Mouse (Mus musculus) hindbrain, embryonic 14.5 days (tissue): ENCODE data around the gene Fkbp8. TPM values are rescaled to one million over a fixed set of nuclear protein-coding genes. Genes with fewer than 3 reads are reported as not detected.

Source experiments
- ATAC-seq: fragments of 200-750 bp; cut with Nextera tagmentation; 2 replicates; pipeline ENCODE4 v1.8.0; 2017; ENCODE audit warnings: moderate number of reproducible peaks, mild to moderate bottlenecking, moderate TSS enrichment, moderate library complexity; ENCODE audit not compliant: low FRiP score
- DNase-seq: peaks from one replicate; pipeline ENCODE4 v3.0.0-alpha.2; 2015; ENCODE audit warnings: low spot score
- H3K27ac ChIP-seq: fragments of 300-500 bp; sonication (generic); 2 replicates; pipeline ENCODE4 v1.5.1; 2014; ENCODE audit warnings: mild to moderate bottlenecking, moderate library complexity
- H3K27me3 ChIP-seq: fragments of 300-500 bp; sonication (generic); 2 replicates; pipeline ENCODE4 v1.6.1; 2014; ENCODE audit warnings: mild to moderate bottlenecking, low read length, mixed read lengths; ENCODE audit not compliant: control insufficient read depth, insufficient read depth
- H3K36me3 ChIP-seq: fragments of 300-500 bp; sonication (generic); replicated peaks from 2 replicates; pipeline ENCODE4 v1.6.1; 2014; ENCODE audit not compliant: control insufficient read depth, insufficient read depth
- H3K4me1 ChIP-seq: fragments of 300-500 bp; sonication (generic); replicated peaks from 2 replicates; pipeline ENCODE4 v1.6.1; 2014; ENCODE audit warnings: antibody characterized with exemption, low read length, mixed read lengths; ENCODE audit not compliant: control insufficient read depth, insufficient read depth
- H3K4me2 ChIP-seq: fragments of 300-500 bp; sonication (generic); replicated peaks from 2 replicates; pipeline ENCODE4 v1.6.1; 2014; ENCODE audit warnings: mild to moderate bottlenecking, moderate library complexity
- H3K4me3 ChIP-seq: fragments of 300-500 bp; sonication (generic); replicated peaks from 2 replicates; pipeline ENCODE4 v1.5.1; 2014; ENCODE audit warnings: mild to moderate bottlenecking, low read length
- H3K9ac ChIP-seq: fragments of 300-500 bp; sonication (generic); 2 replicates; pipeline ENCODE4 v1.6.1; 2014
- H3K9me3 ChIP-seq: fragments of 300-500 bp; sonication (generic); 2 replicates; pipeline ENCODE4 v1.6.1; 2016; ENCODE audit warnings: low read length; ENCODE audit not compliant: control insufficient read depth
- WGBS: fragments of 180-500 bp; shearing (Covaris S2); extraction: QIAGEN DNeasy Blood & Tissue Kit; methylation state at CpG from one replicate; pipeline ENCODE4 v1.1.7; 2014; 5-methylcytosine and 5-hydroxymethylcytosine counted together
- polyA plus RNA-seq: library from polyadenylated mRNA; unstranded; fragments of >200 nt; fragmentation: Nextera tagmentation; extraction: Ambion mirVana; gene quantifications from 2 replicates; pipeline ENCODE4 v1.2.1, GENCODE M21; 2014

Fkbp8 gene
- polyA plus RNA-seq, 1 experiment from 2014 or later, result 328 TPM

DNA sequence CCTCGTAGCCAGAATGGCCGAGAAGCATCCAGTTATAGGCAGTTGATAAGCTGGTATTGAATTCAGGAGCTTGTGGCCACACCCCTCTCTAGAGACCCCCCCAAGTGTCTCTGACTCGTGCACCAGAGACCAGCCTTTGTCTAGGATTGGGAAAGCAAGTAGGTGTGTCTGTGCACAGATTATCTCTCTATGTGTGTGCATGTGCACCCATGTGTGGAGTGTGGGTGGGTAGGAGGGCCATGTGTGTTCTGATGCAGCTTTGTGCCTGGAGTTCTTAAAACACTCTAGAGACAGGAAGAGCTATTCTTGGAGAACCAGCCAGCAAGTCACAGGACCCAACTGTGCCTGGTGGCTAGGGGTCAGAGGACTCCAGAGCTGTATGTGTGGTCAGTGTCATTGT is 33.0 kb downstream of the Fkbp8 start:
- Histone ChIP-seq H3K4me3 (no peak overlapping the region), H3K36me3 (no peaks in the 10 kb centered on the region), H3K4me1 (0 out of 2 replicates have a peak, but pooled peaks cover 13% of the 10 kb centered on the region), H3K27ac (no peak overlapping the region), H3K4me2 (no peak overlapping the region), H3K27me3 (no peaks in the 10 kb centered on the region), H3K9ac (no peak overlapping the region), H3K9me3 (no peaks in the 10 kb centered on the region)
- WGBS, result 66% methylated on average over 3 of the region's 3 CpGs
- ATAC-seq (no peak), DNase-seq (no peak)

DNA sequence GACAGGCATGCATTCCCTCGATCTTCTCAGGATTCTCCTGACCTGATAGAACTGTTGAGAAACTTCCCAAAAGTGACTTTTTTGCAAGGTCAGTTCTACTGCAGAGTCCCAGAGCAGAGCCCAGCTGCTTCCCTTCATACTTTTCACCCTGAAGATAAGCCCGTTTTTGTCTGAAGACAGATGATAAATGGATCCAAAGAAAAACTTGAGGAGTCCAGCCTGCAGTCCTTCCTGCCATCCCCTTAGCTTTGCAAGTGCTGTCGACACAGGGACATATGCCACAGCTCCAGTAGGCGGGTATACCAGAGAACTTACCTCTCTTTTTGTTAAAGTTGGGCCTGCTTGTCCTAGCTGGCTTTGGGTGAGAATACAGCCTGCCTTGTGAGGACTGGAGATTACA is 33.8 kb downstream of the Fkbp8 start:
- H3K9ac ChIP-seq, result no peak overlapping the region
- DNase-seq, result no peak
- no peak overlapping the region for H3K27ac ChIP-seq
- no peak for ATAC-seq
- no peak overlapping the region for H3K4me3 ChIP-seq
- H3K9me3 ChIP-seq, result no peaks in the 10 kb centered on the region
- 81% methylated on average over 4 of the region's 4 CpGs for WGBS
- 0 out of 2 replicates have a peak, but pooled peaks cover 13% of the 10 kb centered on the region for H3K4me1 ChIP-seq
- no peaks in the 10 kb centered on the region for H3K27me3 ChIP-seq
- H3K4me2 ChIP-seq, result no peak overlapping the region
- H3K36me3 ChIP-seq, result no peaks in the 10 kb centered on the region

DNA sequence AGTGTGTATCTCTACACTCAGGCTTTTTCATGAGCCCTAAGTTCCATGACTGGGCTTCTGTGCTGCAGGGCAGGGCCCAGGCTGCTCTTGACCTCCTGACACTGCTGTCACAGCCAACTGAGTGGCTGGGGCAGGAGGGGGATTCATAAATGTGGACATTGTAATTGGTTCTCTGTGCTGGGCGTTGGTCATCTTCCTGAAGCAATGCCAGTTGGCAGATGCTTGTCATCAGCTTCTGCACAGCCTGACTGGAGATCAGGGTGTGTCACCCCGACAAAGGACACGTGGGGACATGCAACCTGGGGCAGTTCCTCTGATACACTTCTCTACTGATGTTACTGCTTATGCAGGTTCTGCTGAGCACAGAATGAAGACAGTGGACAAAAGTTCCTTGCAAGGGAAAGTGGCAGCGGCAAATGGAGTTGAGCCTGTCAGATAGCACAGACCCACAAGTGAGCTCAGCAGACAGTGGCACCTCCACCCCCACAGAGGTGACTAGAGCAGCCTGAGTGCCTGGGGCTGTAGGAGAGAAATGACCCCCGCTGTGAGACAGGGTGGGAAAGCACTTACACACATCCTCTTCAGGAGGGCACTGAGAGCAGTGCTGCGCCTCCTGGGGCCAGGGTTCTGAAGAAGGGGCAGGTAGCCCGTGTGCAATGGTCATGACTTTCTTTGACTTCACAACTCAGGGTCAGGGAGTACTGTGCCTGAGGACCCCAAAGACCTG is 34.4 kb downstream of the Fkbp8 start:
- DNase-seq (no peak), ATAC-seq (no peak)
- Histone ChIP-seq H3K9me3 (no peaks in the 10 kb centered on the region), H3K4me2 (no peak overlapping the region), H3K36me3 (no peaks in the 10 kb centered on the region), H3K27me3 (no peaks in the 10 kb centered on the region), H3K4me1 (0 out of 2 replicates have a peak, but pooled peaks cover 13% of the 10 kb centered on the region), H3K9ac (no peak overlapping the region), H3K27ac (no peak overlapping the region), H3K4me3 (no peak overlapping the region)
- WGBS, result 83% methylated on average over 7 of the region's 7 CpGs

DNA sequence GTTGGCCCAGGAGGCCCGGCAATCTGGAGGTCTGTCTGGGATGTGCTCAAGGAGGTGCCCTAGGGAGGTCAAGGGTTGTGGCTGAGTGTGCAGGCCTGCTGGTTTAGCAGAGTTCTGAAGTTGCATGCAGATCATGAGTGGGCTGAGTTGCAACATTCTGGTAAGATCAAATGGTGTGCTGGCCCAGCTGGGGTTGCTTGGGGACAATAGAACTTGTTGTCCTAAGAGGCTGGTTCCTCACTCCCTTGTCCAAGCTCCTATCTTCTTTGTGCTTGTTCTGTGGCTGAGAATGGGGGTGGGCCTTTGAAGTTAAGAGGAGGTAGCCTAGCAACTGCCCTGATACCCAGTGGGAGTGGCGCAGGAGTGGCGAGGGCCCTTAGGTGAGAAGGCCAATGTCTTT is 35.3 kb downstream of the Fkbp8 start:
- no peak overlapping the region for H3K4me2 ChIP-seq
- 0 out of 2 replicates have a peak, but pooled peaks cover 13% of the 10 kb centered on the region for H3K4me1 ChIP-seq
- H3K9ac ChIP-seq, result no peak overlapping the region
- H3K27ac ChIP-seq, result no peak overlapping the region
- DNase-seq (no peak), ATAC-seq (no peak)
- no peaks in the 10 kb centered on the region for H3K9me3 ChIP-seq
- no peak overlapping the region for H3K4me3 ChIP-seq
- H3K36me3 ChIP-seq, result no peaks in the 10 kb centered on the region
- 85% methylated on average over 3 of the region's 3 CpGs for WGBS
- no peaks in the 10 kb centered on the region for H3K27me3 ChIP-seq

DNA sequence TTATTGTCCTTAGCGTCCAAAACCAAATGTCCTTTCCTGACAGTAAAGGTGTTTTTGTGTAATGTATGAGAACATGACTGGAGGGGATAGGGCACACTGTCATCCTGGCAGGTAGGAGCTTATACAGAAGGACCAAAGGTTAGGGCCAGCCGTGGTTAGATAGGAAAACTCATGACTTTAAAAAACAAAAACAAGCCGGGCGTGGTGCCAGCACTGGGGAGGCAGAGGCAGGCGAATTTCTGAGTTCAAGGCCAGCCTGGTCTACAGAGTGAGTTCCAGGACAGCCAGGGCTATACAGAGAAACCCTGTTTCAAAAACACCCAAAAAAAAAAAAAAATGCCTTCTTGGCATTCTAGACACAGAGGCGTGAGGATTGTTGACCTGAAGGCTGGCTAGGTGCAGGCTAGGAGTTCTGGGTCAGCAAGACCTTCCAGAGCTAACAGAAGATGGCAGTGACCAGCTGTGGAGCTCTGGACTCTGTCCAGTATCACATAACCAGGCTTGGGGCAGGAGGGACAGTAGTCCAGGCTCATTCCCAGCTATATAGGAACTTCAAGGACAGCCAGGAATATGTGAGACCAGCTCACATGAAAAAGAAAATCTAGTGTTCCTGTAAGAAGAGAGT is 36.4 kb downstream of the Fkbp8 start:
- no peaks in the 10 kb centered on the region for H3K36me3 ChIP-seq
- DNase-seq (no peak), ATAC-seq (no peak)
- no peaks in the 10 kb centered on the region for H3K9me3 ChIP-seq
- no peak overlapping the region for H3K27ac ChIP-seq
- 0 out of 2 replicates have a peak, but pooled peaks cover 13% of the 10 kb centered on the region for H3K4me1 ChIP-seq
- H3K9ac ChIP-seq, result no peak overlapping the region
- WGBS, result 94% methylated on average over 6 of the region's 6 CpGs
- H3K4me3 ChIP-seq, result no peak overlapping the region
- H3K27me3 ChIP-seq, result no peaks in the 10 kb centered on the region
- H3K4me2 ChIP-seq, result no peak overlapping the region

DNA sequence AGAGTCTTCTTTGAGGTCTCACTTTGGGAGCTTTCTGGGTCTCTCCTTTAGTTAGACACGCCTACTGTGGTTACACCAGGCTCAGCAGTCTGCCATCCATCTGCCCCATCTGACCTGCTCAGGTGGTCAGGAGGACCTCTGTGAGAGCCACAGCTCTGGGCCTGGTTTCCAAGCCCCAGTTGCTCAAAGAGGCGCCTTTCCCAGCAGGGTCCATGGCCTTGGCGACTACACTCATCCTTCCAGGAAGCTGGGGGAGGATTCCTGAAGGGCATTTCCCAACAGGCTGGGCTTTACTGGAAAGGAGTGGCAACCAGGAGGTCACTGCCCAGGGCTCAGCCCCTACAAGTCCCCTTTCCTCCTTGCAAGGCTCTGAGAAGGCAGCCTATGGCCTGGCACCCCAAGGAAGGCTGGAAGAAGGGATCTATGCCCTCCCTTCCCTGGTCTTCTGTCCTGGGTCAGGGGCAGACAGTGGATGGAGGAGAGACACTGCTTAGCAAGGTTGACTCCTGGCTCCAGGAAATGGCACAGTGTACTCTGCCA is 37.2 kb downstream of the Fkbp8 start:
- no peak overlapping the region for H3K4me2 ChIP-seq
- 73% methylated on average over 3 of the region's 3 CpGs for WGBS
- ATAC-seq, result no peak
- H3K27me3 ChIP-seq, result no peaks in the 10 kb centered on the region
- DNase-seq, result no peak
- H3K4me1 ChIP-seq, result 0 out of 2 replicates have a peak, but pooled peaks cover 13% of the 10 kb centered on the region
- no peak overlapping the region for H3K9ac ChIP-seq
- no peaks in the 10 kb centered on the region for H3K36me3 ChIP-seq
- no peak overlapping the region for H3K27ac ChIP-seq
- no peaks in the 10 kb centered on the region for H3K9me3 ChIP-seq
- H3K4me3 ChIP-seq, result no peak overlapping the region

DNA sequence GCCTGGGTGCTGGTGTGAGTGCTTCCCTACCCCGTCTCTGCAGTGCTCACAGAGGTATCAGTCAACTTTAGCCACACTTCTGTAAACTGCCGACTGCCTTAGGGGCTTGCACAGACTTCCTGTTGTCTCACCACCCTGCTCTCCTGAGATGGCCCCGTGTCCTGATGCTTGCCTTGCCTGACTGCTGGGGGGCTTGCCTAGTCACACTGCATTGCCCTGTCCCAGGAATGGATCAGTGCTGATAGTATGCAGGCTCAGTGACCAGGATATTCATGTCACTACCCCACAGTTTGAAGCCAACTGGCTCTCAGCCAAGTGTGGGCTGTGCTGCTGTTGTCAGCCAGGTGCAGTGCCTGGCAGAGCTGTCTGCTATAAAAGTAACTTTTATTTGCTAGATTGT is 38.0 kb downstream of the Fkbp8 start:
- no peaks in the 10 kb centered on the region for H3K36me3 ChIP-seq
- H3K27ac ChIP-seq, result no peak overlapping the region
- H3K9me3 ChIP-seq, result no peaks in the 10 kb centered on the region
- DNase-seq (no peak), ATAC-seq (no peak)
- no peak overlapping the region for H3K4me2 ChIP-seq
- no peak overlapping the region for H3K9ac ChIP-seq
- peaks cover 14% of the 10 kb centered on the region; the same call in 1 of the 2 replicates for H3K4me1 ChIP-seq
- H3K27me3 ChIP-seq, result no peaks in the 10 kb centered on the region
- no peak overlapping the region for H3K4me3 ChIP-seq
- 79% methylated on average over 3 of the region's 3 CpGs for WGBS

DNA sequence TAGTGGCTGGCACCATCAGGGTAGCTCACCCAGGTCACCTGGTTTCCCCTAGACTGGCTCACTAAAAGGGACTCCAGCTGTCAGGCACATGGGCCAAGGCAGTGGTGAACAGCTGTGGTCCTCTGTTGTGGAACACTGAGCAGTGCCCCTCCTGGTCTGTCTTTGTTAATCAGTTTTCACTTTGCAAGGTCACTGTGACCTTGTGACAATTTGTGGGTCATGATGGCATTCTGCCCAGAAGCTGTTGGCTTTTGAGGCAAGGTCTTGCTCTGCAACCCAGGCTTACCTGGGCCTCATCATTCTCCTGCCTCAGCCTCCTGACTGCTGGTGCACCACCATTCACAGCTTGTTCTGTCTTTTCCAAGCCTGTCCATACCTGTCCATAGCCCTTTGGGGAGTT is 42.8 kb downstream of the Fkbp8 start:
- Histone ChIP-seq H3K9me3 (no peaks in the 10 kb centered on the region), H3K27ac (no peak overlapping the region), H3K4me3 (no peak overlapping the region), H3K4me2 (no peak overlapping the region), H3K36me3 (no peaks in the 10 kb centered on the region; the same call in 1 of the 2 replicates), H3K4me1 (peaks cover 5% of the 10 kb centered on the region; the same call in 1 of the 2 replicates), H3K9ac (no peak overlapping the region), H3K27me3 (no peaks in the 10 kb centered on the region)
- DNase-seq (no peak), ATAC-seq (no peak)

DNA sequence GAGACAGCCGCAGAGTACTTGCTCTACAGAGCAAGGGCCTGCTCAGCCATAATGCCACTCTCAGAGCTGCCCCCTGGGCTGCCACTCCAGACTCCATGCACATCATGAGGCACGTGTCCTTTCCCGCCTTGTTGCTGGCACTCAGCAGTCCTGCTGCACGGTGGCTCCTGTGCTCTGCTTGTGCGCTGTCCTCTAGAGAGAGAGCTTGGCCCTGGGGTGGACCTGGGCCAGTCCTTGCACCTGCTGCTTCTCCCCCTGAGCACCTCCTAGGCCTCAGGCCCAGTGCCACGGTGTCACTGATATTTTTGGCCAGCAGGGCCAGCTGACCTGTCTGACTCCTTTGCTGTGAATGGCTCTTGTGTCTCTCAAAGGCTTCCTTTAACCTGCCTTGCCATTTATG is 43.5 kb downstream of the Fkbp8 start:
- WGBS, result 74% methylated on average over 6 of the region's 6 CpGs
- DNase-seq, result no peak

More for the DNA sequence above, 43.5 kb downstream of the Fkbp8 start:
- H3K4me1 ChIP-seq, result peaks cover 5% of the 10 kb centered on the region; the same call in 1 of the 2 replicates
- ATAC-seq, result no peak
- H3K4me3 ChIP-seq, result no peak overlapping the region
- H3K4me2 ChIP-seq, result no peak overlapping the region
- no peaks in the 10 kb centered on the region; the same call in 1 of the 2 replicates for H3K36me3 ChIP-seq
- H3K9me3 ChIP-seq, result no peaks in the 10 kb centered on the region
- no peak overlapping the region for H3K27ac ChIP-seq
- no peak overlapping the region for H3K9ac ChIP-seq
- no peaks in the 10 kb centered on the region for H3K27me3 ChIP-seq
